Mouse (Mus musculus): Measurements from ENCODE around the gene Ing5. TPM values are rescaled to one million over a fixed set of nuclear protein-coding genes. Genes with fewer than 3 reads are reported as not detected.
"Not testable (repeated sequence)": the region's sequence is repeated elsewhere in the genome, so short reads cannot be mapped to it uniquely, and the experiment has no call there.

Gene Ing5
- polyA plus RNA-seq, 1 experiment from 2014 or later = 21.7 TPM

DNA sequence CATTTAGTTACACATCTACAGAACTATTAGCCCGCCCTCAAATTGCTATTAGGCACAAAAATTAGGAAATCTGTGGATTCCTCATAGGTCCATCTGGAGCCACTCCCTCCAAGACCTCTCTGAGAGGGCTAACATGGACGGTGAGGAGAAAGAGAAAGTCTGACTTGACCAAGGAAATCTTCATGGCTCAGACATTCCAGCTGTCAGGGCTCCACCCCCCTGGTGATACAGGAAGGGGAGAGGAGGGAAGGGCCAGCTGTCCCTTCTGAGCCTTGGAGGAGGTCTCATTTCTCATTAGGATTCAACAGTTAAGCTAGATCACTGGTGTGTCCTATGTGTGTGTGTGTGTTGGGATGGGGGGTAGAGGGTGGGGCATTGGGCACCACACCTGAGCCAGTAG is 57.3 kb downstream of the Ing5 start, which contains the start of gene Gal3st2:
TSS of gene Gal3st2 (plus strand) at position 259 of the 400 bp plus-strand sequence.
- H3K4me1 ChIP-seq (ENCODE audit: control insufficient read depth, insufficient read depth, low read length); H3K9ac ChIP-seq (replicated peaks; ENCODE audit: low read depth, low read length); H3K27ac ChIP-seq (ENCODE audit: low read length); H3K4me3 ChIP-seq (ENCODE audit: low read depth, low read length); ATAC-seq (ENCODE audit: insufficient number of reproducible peaks, insufficient read depth, low FRiP score, low read depth); H3K36me3 ChIP-seq (ENCODE audit: control insufficient read depth, insufficient read depth, low read length); H3K9me3 ChIP-seq (ENCODE audit: control insufficient read depth, low read depth, low read length); H3K4me2 ChIP-seq (replicated peaks; ENCODE audit: low read depth, low read length); H3K27me3 ChIP-seq (ENCODE audit: control insufficient read depth, insufficient read depth, low read length): not testable (repeated sequence)
- WGBS = 44% methylated on average over 2 of the region's 2 CpGs

Other genes with a start within 250 kb of the Ing5 start
- 171 and 174 TPM in 2 replicates for gene Stk25, start 145.3 kb upstream of the Ing5 start, polyA plus RNA-seq (2014; fragmentation: Nextera tagmentation; extraction: Ambion mirVana)
- gene Bok, start 118.3 kb upstream of the Ing5 start, polyA plus RNA-seq (2014; fragmentation: Nextera tagmentation; extraction: Ambion mirVana) = 54.1 and 58.0 TPM in 2 replicates
- gene Atg4b, start 52.5 kb upstream of the Ing5 start, polyA plus RNA-seq (2014; fragmentation: Nextera tagmentation; extraction: Ambion mirVana) = 91.6 and 100 TPM in 2 replicates
- gene Thap4, start 49.1 kb upstream of the Ing5 start, polyA plus RNA-seq (2014; fragmentation: Nextera tagmentation; extraction: Ambion mirVana) = 50.7 and 51.0 TPM in 2 replicates
- gene Dtymk, start 2.0 kb upstream of the Ing5 start, polyA plus RNA-seq (2014; fragmentation: Nextera tagmentation; extraction: Ambion mirVana) = 271 and 280 TPM in 2 replicates
- gene D2hgdh, start 20.9 kb downstream of the Ing5 start, polyA plus RNA-seq (2014; fragmentation: Nextera tagmentation; extraction: Ambion mirVana) = 13.6 and 16.0 TPM in 2 replicates
- gene Gal3st2, start 57.3 kb downstream of the Ing5 start, polyA plus RNA-seq (2014; fragmentation: Nextera tagmentation; extraction: Ambion mirVana) = not detected in 2 replicates
- 0.09 TPM in 1 of 2 replicates, not detected in the other for gene Gal3st2b, start 114.3 kb downstream of the Ing5 start, polyA plus RNA-seq (2014; fragmentation: Nextera tagmentation; extraction: Ambion mirVana)
- not detected in 2 replicates for gene Gal3st2c, start 186.5 kb downstream of the Ing5 start, polyA plus RNA-seq (2014; fragmentation: Nextera tagmentation; extraction: Ambion mirVana)
- not detected in 2 replicates for gene Neu4, start 216.5 kb downstream of the Ing5 start, polyA plus RNA-seq (2014; fragmentation: Nextera tagmentation; extraction: Ambion mirVana)
- gene Pdcd1, start 248.6 kb downstream of the Ing5 start, polyA plus RNA-seq (2014; fragmentation: Nextera tagmentation; extraction: Ambion mirVana) = not detected in 2 replicates

Data from stomach, embryonic 14.5 days (tissue).